Mouse (Mus musculus) gonadal fat pad, adult 2 months (tissue): ENCODE results near the gene Tspan11. TPM values are rescaled to one million over a fixed set of nuclear protein-coding genes. Genes with fewer than 3 reads are reported as not detected.

Source experiments
- DNase-seq: peaks from one replicate; pipeline ENCODE4 v3.0.0-alpha.2; 2012; ENCODE audit warnings: low read depth
- polyA plus RNA-seq: library from polyadenylated mRNA; depleted of rRNA; stranded (reverse); fragments of >200 nt; gene quantifications from 2 replicates; pipeline ENCODE4 v1.2.3, GENCODE M21; 2012; rRNA removed

Gene Tspan11
- polyA plus RNA-seq: 5.0 and 7.6 TPM in 2 replicates

- DNase-seq: no peak
Measured at GRCm38 (mm10) chr6:127887511-127888421, at the start of gene Tspan11. Gene Tspan11 (plus strand): TSS chr6:127887589.

- no peak for DNase-seq
Measured at GRCm38 (mm10) chr6:127837910-127838309, 49.5 kb upstream of the Tspan11 start.

- no peak for DNase-seq
Measured at GRCm38 (mm10) chr6:127839538-127839937, 47.9 kb upstream of the Tspan11 start.

GRCm38 (mm10) chr6:127840171-127840570, 47.2 kb upstream of the Tspan11 start:
- no peak for DNase-seq

DNA sequence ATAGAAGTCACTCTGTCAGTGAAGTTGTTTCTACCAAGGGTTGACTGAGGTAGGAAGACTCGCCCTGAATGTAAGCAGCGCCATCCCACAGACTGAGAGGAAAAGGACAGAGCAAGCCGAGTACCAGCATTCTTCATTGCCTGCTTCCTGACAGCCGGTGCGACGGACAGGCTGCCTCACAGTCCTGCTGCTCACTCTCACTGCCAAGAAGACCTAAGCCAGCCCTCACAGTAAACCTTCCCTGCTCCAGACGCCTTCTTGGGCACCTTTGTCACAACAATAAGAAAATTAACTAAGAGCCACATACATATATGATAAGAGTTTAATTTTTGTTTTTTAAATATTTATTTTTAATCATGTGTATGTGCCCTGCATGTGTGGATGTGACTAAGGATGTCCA, 46.1 kb upstream of the Tspan11 start:
- DNase-seq: no peak

- DNase-seq: no peak
Measured at GRCm38 (mm10) chr6:127846521-127846920, 40.9 kb upstream of the Tspan11 start.

GRCm38 (mm10) chr6:127849496-127849895, 37.9 kb upstream of the Tspan11 start:
- DNase-seq: no peak

GRCm38 (mm10) chr6:127851611-127852010, 35.8 kb upstream of the Tspan11 start:
- no peak for DNase-seq

GRCm38 (mm10) chr6:127853241-127853640, 34.1 kb upstream of the Tspan11 start:
- DNase-seq: no peak

DNA sequence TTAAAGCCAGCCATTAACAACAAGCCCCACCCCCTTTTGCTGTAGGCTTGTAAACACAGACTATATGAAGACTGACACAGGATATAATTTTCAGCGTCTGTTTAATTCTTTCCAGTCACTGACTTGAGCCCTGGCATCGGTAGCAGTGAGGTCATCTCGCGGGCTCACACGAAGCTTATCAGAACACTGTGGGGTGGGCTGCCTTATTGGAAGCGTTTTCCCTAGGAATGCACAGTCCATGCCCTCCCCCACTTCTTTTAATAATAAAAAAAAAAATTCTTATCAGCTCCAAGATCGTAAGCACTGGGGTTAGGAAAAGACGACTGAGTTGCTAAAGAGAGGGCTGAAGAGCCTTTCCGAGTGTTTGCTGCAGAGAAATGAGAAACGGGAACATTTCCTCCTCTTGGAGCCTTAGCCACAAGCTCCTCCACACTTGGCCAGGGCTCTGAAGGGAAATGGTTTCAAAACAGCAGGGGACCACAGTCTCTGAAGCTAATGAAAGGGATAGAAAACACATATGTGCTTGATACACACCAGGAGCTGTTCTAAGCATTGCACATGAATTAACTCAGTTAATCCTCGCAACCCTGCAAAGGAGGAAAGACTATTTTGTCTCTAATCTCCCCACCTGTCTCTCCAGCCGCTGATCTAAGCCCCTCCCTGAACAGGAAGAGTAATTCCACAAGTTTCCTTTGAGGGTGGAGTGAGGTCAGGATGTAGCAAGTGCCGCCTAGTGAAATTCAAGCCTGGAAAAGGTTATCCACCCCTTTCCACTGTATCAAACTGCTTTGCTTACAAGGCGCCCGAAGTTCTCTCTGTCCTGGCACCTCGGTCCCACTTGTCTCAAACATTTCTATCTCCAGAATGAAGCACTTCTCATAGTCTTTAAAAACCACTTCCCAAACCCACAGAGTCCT, 33.4 kb upstream of the Tspan11 start:
- DNase-seq: no peak

GRCm38 (mm10) chr6:127854688-127855013, 32.7 kb upstream of the Tspan11 start:
- DNase-seq: no peak

GRCm38 (mm10) chr6:127855711-127856295, 31.6 kb upstream of the Tspan11 start:
- DNase-seq: no peak

GRCm38 (mm10) chr6:127861951-127862350, 25.4 kb upstream of the Tspan11 start:
- DNase-seq: no peak

DNA sequence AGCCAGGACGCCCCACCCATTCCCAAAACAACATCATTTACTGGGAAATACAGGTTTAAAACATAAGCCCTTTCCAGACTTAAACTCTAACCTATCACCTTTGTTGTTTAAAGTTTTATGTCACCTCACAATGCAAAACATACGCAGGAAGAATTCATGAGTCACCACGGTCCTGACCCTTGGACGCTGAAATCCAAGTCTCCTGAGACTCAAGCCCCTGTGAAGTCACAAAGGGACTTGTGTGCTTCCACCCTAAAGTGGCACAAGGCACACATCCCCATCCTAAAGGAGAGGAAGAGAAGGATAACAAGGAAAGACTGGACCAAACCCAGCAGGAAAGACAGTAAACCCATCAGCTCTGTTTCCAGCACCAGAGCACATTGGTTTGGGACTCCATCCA, 22.0 kb upstream of the Tspan11 start:
- DNase-seq: no peak

DNA sequence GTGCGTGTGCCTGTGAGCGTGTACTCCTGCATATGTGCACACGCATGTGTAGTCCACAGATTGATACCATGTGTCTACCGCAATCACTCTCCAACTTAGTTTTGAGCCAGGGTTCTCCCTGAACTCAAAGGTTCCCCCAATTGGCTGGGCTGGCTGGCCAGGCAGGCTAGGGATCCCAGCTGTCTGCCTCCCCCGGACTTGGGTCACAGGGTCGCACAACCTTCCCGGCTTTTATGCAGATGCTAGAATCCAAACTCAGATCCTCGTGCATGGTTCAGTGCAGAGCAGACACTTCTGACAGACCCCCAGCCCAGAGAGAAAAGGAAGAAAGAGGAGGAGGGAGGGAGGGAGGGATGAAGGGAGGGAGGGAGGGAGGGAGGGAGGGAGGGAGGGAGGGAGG, 18.8 kb upstream of the Tspan11 start:
- DNase-seq: no peak

- no peak for DNase-seq
Measured at GRCm38 (mm10) chr6:127869121-127869520, 18.3 kb upstream of the Tspan11 start.

DNA sequence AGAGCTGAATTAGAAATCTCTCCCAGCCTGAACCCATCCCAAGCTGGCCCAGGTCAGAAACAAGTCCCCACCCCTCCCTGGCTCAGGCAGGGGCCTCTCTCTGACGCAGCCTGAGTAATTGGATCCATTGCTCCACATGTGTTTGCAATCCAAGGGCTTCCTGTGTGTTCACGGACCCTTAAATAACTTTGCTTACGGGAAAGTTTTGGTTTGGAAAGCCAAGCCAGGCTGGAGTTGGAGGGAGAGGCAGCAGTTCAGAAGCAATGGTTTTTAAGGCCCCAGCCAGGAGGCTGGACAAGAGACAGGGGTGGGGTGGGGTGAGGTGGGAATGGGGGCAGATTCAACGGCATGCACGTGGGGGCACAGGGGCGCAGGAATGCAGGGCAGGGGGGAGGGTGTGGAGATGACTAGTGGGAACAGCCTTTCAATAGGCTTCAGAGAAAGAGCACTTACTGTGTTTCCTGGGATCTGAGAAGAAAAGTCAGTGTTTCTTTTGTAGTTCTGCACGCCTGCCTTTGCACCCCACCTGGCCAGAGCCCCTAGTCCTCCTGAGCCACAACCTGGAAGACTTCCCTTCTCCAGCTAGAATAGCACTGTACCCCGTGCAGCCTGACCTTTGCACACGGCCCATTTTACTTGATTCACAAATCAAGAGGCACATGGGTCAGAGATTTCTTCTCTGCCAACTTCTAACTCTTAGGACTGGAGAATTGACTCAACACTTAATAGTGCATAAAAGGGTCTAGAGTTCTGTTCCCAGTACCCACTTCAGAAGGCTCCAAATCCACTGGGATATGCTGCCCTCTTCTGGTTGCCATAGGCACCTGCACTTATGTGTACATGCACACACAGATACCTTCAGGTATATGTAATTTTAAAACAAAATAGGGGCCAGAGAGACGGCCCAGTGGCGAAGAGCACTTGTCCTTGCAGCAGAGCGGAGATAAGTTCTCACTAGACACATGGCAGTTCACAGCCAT, 16.8 kb upstream of the Tspan11 start:
- DNase-seq: no peak

- DNase-seq: no peak
Measured at GRCm38 (mm10) chr6:127871436-127871835, 16.0 kb upstream of the Tspan11 start.

GRCm38 (mm10) chr6:127872581-127872980, 14.8 kb upstream of the Tspan11 start:
- DNase-seq: no peak

DNA sequence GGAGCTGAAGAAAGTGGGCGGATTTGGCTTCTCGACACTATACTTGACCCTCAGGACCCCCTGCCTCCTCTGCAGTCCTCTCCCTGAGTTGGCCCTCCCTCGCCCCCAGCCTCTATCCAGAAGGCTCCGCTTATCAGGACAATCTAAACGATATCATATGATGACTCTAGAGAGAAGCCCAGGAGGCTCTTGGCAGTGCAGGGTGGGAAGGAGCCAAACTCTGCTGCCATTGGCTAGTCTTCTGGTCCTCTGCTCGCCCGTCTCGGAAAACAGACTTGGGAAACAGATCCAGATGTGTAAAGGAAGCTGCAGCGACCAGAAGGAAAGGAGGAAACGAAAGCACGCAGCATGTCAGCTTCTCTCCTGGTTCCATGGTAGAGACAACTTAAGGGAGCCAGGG, 11.5 kb upstream of the Tspan11 start:
- no peak for DNase-seq

- DNase-seq: no peak
Measured at GRCm38 (mm10) chr6:127876436-127876835, 11.0 kb upstream of the Tspan11 start.
